Mouse (Mus musculus) inflammation-experienced regulatory T-cells, adult 6 months (primary cell): ENCODE results near the gene Sbsn. TPM values are rescaled to one million over a fixed set of nuclear protein-coding genes. Genes with fewer than 3 reads are reported as not detected.

ENCODE experiments used
- polyA plus RNA-seq, 3 experiments: library from polyadenylated mRNA; unstranded; fragments of 100-300 nt; shearing (Covaris generic); gene quantifications; one replicate each; pipeline ENCODE4 v1.2.1; 2017

Sbsn gene
- polyA plus RNA-seq, 3 experiments from 2014 or later, result 1.5 to 1.6 TPM; not detected in 1

Other genes with a start within 250 kb of the Sbsn start
- gene Arhgap33, start 216.4 kb upstream of the Sbsn start, polyA plus RNA-seq, result 1 to 10 TPM in 1 of 3 experiments, under 1 TPM in 2; 0.28 to 1.1 (median 0.91) TPM
- gene Hspb6, start 199.3 kb upstream of the Sbsn start, polyA plus RNA-seq, result 1 to 10 TPM; 2.7 to 3.6 (median 2.8) TPM
- gene Proser3, start 199.2 kb upstream of the Sbsn start, polyA plus RNA-seq, result 1 to 10 TPM; 2.8 to 4.5 (median 4.0) TPM
- gene Lin37, start 191.6 kb upstream of the Sbsn start, polyA plus RNA-seq, result 100 to 1,000 TPM in 2 of 3 experiments, 10 to 100 TPM in 1; 94.5 to 112 (median 109) TPM
- gene U2af1l4, start 188.2 kb upstream of the Sbsn start, polyA plus RNA-seq, result 10 to 100 TPM; 56.1 to 60.5 (median 60.0) TPM
- 10 to 100 TPM; 45.7 to 85.3 (median 82.8) TPM for gene Gm49396, start 188.1 kb upstream of the Sbsn start, polyA plus RNA-seq
- 100 to 1,000 TPM; 271 to 363 (median 299) TPM for gene Psenen, start 187.8 kb upstream of the Sbsn start, polyA plus RNA-seq
- 100 to 1,000 TPM; 118 to 196 (median 157) TPM for gene Igflr1, start 186.0 kb upstream of the Sbsn start, polyA plus RNA-seq
- gene Kmt2b, start 162.7 kb upstream of the Sbsn start, polyA plus RNA-seq, result 10 to 100 TPM; 15.7 to 23.0 (median 22.6) TPM
- gene Zbtb32, start 152.6 kb upstream of the Sbsn start, polyA plus RNA-seq, result 10 to 100 TPM; 11.7 to 28.7 (median 11.9) TPM
- 1 to 10 TPM in 2 of 3 experiments, under 1 TPM in 1; 0.47 to 3.1 (median 1.5) TPM for gene Upk1a, start 138.6 kb upstream of the Sbsn start, polyA plus RNA-seq
- gene Cox6b1, start 125.3 kb upstream of the Sbsn start, polyA plus RNA-seq, result 100 to 1,000 TPM; 376 to 780 (median 668) TPM
- gene Etv2, start 115.6 kb upstream of the Sbsn start, polyA plus RNA-seq, result not detected
- gene Rbm42, start 101.2 kb upstream of the Sbsn start, polyA plus RNA-seq, result 10 to 100 TPM; 21.7 to 30.7 (median 28.0) TPM
- gene Haus5, start 86.5 kb upstream of the Sbsn start, polyA plus RNA-seq, result 10 to 100 TPM; 23.9 to 33.9 (median 26.4) TPM
- gene Pmis2, start 79.9 kb upstream of the Sbsn start, polyA plus RNA-seq, result not detected
- not detected for gene 2200002J24Rik, start 52.5 kb upstream of the Sbsn start, polyA plus RNA-seq
- gene Atp4a, start 39.3 kb upstream of the Sbsn start, polyA plus RNA-seq, result not detected
- gene Tmem147, start 21.9 kb upstream of the Sbsn start, polyA plus RNA-seq, result 10 to 100 TPM; 43.1 to 55.2 (median 48.6) TPM
- under 1 TPM in 2 of 3 experiments, not detected in 1; 0.39 to 0.46 TPM for gene Gapdhs, start 7.8 kb upstream of the Sbsn start, polyA plus RNA-seq
- gene Dmkn, start 12.3 kb downstream of the Sbsn start, polyA plus RNA-seq, result not detected
- not detected for gene Krtdap, start 36.4 kb downstream of the Sbsn start, polyA plus RNA-seq
- 1 to 10 TPM in 1 of 3 experiments, under 1 TPM in 2; 0.50 to 3.1 (median 0.82) TPM for gene Ffar2, start 72.3 kb downstream of the Sbsn start, polyA plus RNA-seq
- gene Ffar3, start 104.7 kb downstream of the Sbsn start, polyA plus RNA-seq, result under 1 TPM in 1 of 3 experiments, not detected in 2; 0.27 TPM
- gene Ffar1, start 110.1 kb downstream of the Sbsn start, polyA plus RNA-seq, result under 1 TPM in 2 of 3 experiments, not detected in 1; 0.17 to 0.20 TPM
- 10 to 100 TPM; 10.5 to 17.5 (median 12.3) TPM for gene Cd22, start 128.9 kb downstream of the Sbsn start, polyA plus RNA-seq
- not detected for gene Mag, start 163.4 kb downstream of the Sbsn start, polyA plus RNA-seq
- gene Hamp2, start 173.2 kb downstream of the Sbsn start, polyA plus RNA-seq, result not detected
- gene Hamp, start 192.6 kb downstream of the Sbsn start, polyA plus RNA-seq, result not detected
- gene Usf2, start 205.3 kb downstream of the Sbsn start, polyA plus RNA-seq, result 10 to 100 TPM in 2 of 3 experiments, 1 to 10 TPM in 1; 8.8 to 18.8 (median 13.6) TPM
- gene Lsr, start 222.0 kb downstream of the Sbsn start, polyA plus RNA-seq, result 1 to 10 TPM; 1.1 to 2.1 (median 1.4) TPM
- gene Fam187b, start 222.3 kb downstream of the Sbsn start, polyA plus RNA-seq, result 1 to 10 TPM in 1 of 3 experiments, under 1 TPM in 2; 0.55 to 1.0 (median 0.96) TPM